Mouse (Mus musculus): ENCODE results near the gene Spem2. TPM values are rescaled to one million over a fixed set of nuclear protein-coding genes. Genes with fewer than 3 reads are reported as not detected.
A peak's percentile ranks its signal among the peaks of the same experiment; 100 is the strongest.

Gene Spem2
- polyA plus RNA-seq, 1 experiment: 858 TPM

DNA sequence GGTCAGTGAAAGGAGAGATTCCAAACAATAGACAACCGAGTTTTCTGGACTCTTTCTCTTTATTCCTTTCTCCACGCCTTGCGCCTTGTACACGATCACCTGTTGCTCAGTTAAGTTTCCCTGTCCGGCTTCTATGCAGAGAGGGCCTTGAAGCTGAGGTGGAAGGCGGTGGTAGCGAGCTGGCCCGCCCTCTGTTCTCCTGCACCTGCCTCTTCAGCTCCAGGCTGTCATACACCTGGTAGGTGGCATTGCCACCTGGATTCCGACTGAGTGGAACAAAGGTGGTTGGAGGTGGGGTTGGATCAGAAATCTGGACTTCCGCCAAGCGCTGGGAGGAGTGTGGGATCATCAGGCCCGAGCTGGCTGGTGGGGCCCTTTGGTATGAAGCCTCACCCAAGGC is 1.7 kb downstream of the Spem2 start:
- H3K4me3 ChIP-seq (ENCODE audit: control insufficient read depth, low read depth, low read length): peak overlapping the region; percentile 85
- H3K27me3 ChIP-seq (ENCODE audit: control insufficient read depth, insufficient read depth, low read length): no peaks in the 10 kb centered on the region
- TF ChIP-seq CTCF (IDR thresholded peaks at IDR 0.05; ENCODE audit: control insufficient read depth, insufficient read depth, insufficient replicate concordance, low read depth, low read length): no peak
- peak; percentile 55 for TF ChIP-seq POLR2A (IDR thresholded peaks at IDR 0.05; ENCODE audit: control insufficient read depth, low read depth, low read length)
- H3K27ac ChIP-seq (ENCODE audit: control insufficient read depth, insufficient read depth, low read depth, low read length): no peak overlapping the region
- peaks cover 2% of the 10 kb centered on the region; the same call in 1 of the 2 replicates for H3K4me1 ChIP-seq (ENCODE audit: control insufficient read depth, insufficient read depth, low read length)
- no peaks in the 10 kb centered on the region for H3K36me3 ChIP-seq (ENCODE audit: control insufficient read depth, insufficient read depth, low read length)

DNA sequence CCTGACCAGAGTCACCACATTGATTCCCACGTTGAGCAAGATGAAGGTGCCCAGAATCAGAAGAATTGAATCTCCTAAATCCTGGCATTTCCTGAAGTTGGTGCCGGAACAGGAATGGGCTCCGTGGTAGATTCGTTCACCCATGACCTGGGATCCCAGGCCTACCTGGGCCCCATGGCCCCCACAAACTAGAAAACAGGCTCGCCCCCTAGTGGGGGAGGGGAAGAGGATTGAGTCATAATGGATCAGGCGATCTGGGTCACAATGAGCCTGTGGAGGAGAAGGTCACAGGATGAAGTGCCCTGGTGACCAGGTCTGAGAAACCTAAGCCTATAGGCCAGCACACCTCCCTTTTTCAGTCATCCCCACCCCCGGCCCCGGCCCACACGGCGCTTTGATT is 3.1 kb downstream of the Spem2 start, which contains the start of gene Gm39566:
TSS of gene Gm39566 (minus strand) at position 144 of the 400 bp plus-strand sequence.
- peak within 1 kb of the TSS; percentile 87 for H3K4me3 ChIP-seq (ENCODE audit: control insufficient read depth, low read depth, low read length)
- H3K4me1 ChIP-seq (ENCODE audit: control insufficient read depth, insufficient read depth, low read length): peaks cover 2% of the 10 kb centered on the region
- no peaks in the 10 kb centered on the region for H3K36me3 ChIP-seq (ENCODE audit: control insufficient read depth, insufficient read depth, low read length)
- no peaks in the 10 kb centered on the region for H3K27me3 ChIP-seq (ENCODE audit: control insufficient read depth, insufficient read depth, low read length)
- H3K27ac ChIP-seq (ENCODE audit: control insufficient read depth, insufficient read depth, low read depth, low read length): no peak within 1 kb of the TSS
- no peak for TF ChIP-seq CTCF (IDR thresholded peaks at IDR 0.05; ENCODE audit: control insufficient read depth, insufficient read depth, insufficient replicate concordance, low read depth, low read length)
- TF ChIP-seq POLR2A (IDR thresholded peaks at IDR 0.05; ENCODE audit: control insufficient read depth, low read depth, low read length): peak; percentile 50; the same call in 1 of the 2 replicates

DNA sequence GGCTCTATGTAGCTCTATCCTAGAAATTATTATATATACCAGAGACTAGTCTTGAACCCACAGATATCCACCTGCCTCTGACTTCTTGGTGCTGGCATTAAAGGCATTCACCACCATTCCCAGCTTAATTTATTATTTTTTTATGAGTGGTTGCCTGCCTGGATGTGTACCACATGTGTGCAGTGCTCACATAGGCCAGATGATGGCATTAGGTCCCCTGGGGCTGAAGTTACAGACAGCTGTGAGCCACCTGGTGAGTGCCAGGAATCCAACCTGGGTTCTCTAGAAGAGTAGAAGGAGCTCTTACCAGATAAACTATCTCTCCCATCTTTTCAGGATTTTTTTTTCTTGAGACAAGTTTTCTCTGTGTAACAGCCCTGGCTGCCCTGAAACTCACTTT is 8.0 kb downstream of the Spem2 start:
- Histone ChIP-seq H3K36me3 (ENCODE audit: control insufficient read depth, insufficient read depth, low read length) (no peaks in the 10 kb centered on the region), H3K27ac (ENCODE audit: control insufficient read depth, insufficient read depth, low read depth, low read length) (no peak overlapping the region), H3K27me3 (ENCODE audit: control insufficient read depth, insufficient read depth, low read length) (no peaks in the 10 kb centered on the region), H3K4me3 (ENCODE audit: control insufficient read depth, low read depth, low read length) (no peak overlapping the region), H3K4me1 (ENCODE audit: control insufficient read depth, insufficient read depth, low read length) (peaks cover 2% of the 10 kb centered on the region)
- TF ChIP-seq POLR2A (IDR thresholded peaks at IDR 0.05; ENCODE audit: control insufficient read depth, low read depth, low read length) (no peak), CTCF (IDR thresholded peaks at IDR 0.05; ENCODE audit: control insufficient read depth, insufficient read depth, insufficient replicate concordance, low read depth, low read length) (no peak)

- no peak overlapping the region for H3K27ac ChIP-seq (ENCODE audit: control insufficient read depth, insufficient read depth, low read depth, low read length)
- no peak overlapping the region for H3K4me3 ChIP-seq (ENCODE audit: control insufficient read depth, low read depth, low read length)
- H3K4me1 ChIP-seq (ENCODE audit: control insufficient read depth, insufficient read depth, low read length): peaks cover 24% of the 10 kb centered on the region
- H3K36me3 ChIP-seq (ENCODE audit: control insufficient read depth, insufficient read depth, low read length): no peaks in the 10 kb centered on the region
- H3K27me3 ChIP-seq (ENCODE audit: control insufficient read depth, insufficient read depth, low read length): no peaks in the 10 kb centered on the region
- TF ChIP-seq CTCF (IDR thresholded peaks at IDR 0.05; ENCODE audit: control insufficient read depth, insufficient read depth, insufficient replicate concordance, low read depth, low read length) (no peak), POLR2A (IDR thresholded peaks at IDR 0.05; ENCODE audit: control insufficient read depth, low read depth, low read length) (no peak)
These were observed 10.6 kb downstream of the Spem2 start for GRCm38 (mm10) chr11:69807641-69808040.

GRCm38 (mm10) chr11:69806378-69806777 is 11.9 kb downstream of the Spem2 start:
- no peak overlapping the region for H3K4me3 ChIP-seq (ENCODE audit: control insufficient read depth, low read depth, low read length)
- H3K27me3 ChIP-seq (ENCODE audit: control insufficient read depth, insufficient read depth, low read length): no peaks in the 10 kb centered on the region
- TF ChIP-seq POLR2A (IDR thresholded peaks at IDR 0.05; ENCODE audit: control insufficient read depth, low read depth, low read length) (no peak), CTCF (IDR thresholded peaks at IDR 0.05; ENCODE audit: control insufficient read depth, insufficient read depth, insufficient replicate concordance, low read depth, low read length) (no peak)
- no peak overlapping the region for H3K27ac ChIP-seq (ENCODE audit: control insufficient read depth, insufficient read depth, low read depth, low read length)
- no peaks in the 10 kb centered on the region for H3K36me3 ChIP-seq (ENCODE audit: control insufficient read depth, insufficient read depth, low read length)
- peaks cover 34% of the 10 kb centered on the region for H3K4me1 ChIP-seq (ENCODE audit: control insufficient read depth, insufficient read depth, low read length)

DNA sequence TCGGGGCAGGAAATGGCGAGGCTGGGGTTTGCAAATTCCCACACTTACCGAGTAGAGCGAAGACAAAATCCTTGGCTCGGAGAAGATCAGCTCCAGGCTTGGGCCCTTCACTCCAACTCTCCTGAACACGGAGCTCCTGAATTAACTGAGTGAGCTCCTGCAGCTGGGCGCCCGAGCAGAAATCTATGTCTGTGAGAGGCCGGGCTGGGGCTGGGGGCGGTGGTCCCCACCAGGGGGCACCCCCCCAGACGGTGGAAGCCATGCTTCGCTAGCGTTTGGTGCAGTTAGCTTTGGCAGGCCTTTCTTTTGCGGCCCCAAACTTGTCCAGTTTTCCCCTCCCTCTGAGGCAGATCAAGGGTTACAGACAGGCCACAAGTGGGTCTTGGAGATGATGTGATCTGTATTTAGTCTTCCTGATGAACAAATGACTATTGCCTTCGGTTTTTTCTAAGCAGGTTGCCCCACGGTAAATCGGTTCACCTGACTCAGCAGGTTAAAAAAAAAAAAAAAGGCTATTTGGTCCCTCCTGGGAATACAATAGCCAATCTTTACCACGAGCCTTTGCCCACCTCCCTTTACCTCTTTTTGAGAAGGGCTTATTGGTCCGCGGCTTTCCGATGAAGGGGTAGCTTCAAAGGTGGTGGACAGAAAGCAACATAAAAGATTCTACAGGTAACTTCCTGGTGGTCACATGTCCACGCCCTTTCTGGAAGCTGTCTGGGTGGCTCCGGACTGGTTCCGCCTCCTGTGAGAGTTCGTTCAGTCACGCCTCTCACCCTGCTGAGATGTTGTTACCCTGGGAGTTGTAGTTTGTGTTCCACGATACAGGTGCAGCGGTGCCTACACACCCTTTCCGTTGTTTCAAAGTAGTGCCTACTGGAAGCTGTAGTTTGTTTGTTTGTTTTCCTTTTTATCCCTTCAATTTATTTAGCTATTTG is 13.0 kb downstream of the Spem2 start, which contains the start of gene Tmem102:
TSS of gene Tmem102 (minus strand) at position 653 of the 938 bp plus-strand sequence.
- TF ChIP-seq CTCF (IDR thresholded peaks at IDR 0.05; ENCODE audit: control insufficient read depth, insufficient read depth, insufficient replicate concordance, low read depth, low read length) (no peak), POLR2A (IDR thresholded peaks at IDR 0.05; ENCODE audit: control insufficient read depth, low read depth, low read length) (no peak)
- Histone ChIP-seq H3K27me3 (ENCODE audit: control insufficient read depth, insufficient read depth, low read length) (no peaks in the 10 kb centered on the region), H3K4me3 (ENCODE audit: control insufficient read depth, low read depth, low read length) (peak within 1 kb of the TSS; percentile 19; the same call in 1 of the 2 replicates), H3K36me3 (ENCODE audit: control insufficient read depth, insufficient read depth, low read length) (no peaks in the 10 kb centered on the region), H3K4me1 (ENCODE audit: control insufficient read depth, insufficient read depth, low read length) (peaks cover 43% of the 10 kb centered on the region), H3K27ac (ENCODE audit: control insufficient read depth, insufficient read depth, low read depth, low read length) (no peak within 1 kb of the TSS)

DNA sequence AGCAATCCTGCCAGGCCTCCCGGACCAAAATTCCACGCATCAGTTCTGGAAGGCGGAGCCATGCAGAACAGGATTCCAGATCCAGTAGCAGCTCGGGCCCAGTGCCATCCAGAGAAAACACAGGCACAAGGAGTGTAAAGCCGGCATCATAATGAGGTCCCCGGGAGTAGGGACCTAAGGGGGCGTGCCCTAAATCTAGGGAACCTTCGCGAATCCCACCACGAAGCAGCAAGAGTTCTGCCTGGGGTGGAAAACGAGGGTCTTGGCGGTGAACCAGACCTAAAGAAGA is 13.7 kb downstream of the Spem2 start:
- peaks cover 46% of the 10 kb centered on the region for H3K4me1 ChIP-seq (ENCODE audit: control insufficient read depth, insufficient read depth, low read length)

More for the DNA sequence above, 13.7 kb downstream of the Spem2 start:
- Histone ChIP-seq H3K27ac (ENCODE audit: control insufficient read depth, insufficient read depth, low read depth, low read length) (no peak overlapping the region), H3K27me3 (ENCODE audit: control insufficient read depth, insufficient read depth, low read length) (no peaks in the 10 kb centered on the region), H3K4me3 (ENCODE audit: control insufficient read depth, low read depth, low read length) (peak overlapping the region; percentile 19; the same call in 1 of the 2 replicates), H3K36me3 (ENCODE audit: control insufficient read depth, insufficient read depth, low read length) (no peaks in the 10 kb centered on the region)
- no peak for TF ChIP-seq CTCF (IDR thresholded peaks at IDR 0.05; ENCODE audit: control insufficient read depth, insufficient read depth, insufficient replicate concordance, low read depth, low read length)
- no peak for TF ChIP-seq POLR2A (IDR thresholded peaks at IDR 0.05; ENCODE audit: control insufficient read depth, low read depth, low read length)

Data from testis, adult 2 months (tissue).